Mouse (Mus musculus) bone marrow macrophage, adult 2 months (primary cell): ENCODE data around the gene Rps8. TPM values are rescaled to one million over a fixed set of nuclear protein-coding genes. Genes with fewer than 3 reads are reported as not detected.

Experiments used
- H3K27ac ChIP-seq: 2 replicates; pipeline ENCODE4 v1.5.1; 2012; ENCODE audit warnings: low read depth, low read length; ENCODE audit not compliant: insufficient read depth
- H3K4me1 ChIP-seq: 2 replicates; pipeline ENCODE4 v1.6.1; 2012; ENCODE audit warnings: low read length; ENCODE audit not compliant: control insufficient read depth, insufficient read depth
- H3K4me3 ChIP-seq: 2 replicates; pipeline ENCODE4 v1.5.1; 2012; ENCODE audit warnings: mild to moderate bottlenecking, low read length, moderate library complexity; ENCODE audit not compliant: insufficient read depth
- POLR2A ChIP-seq: IDR thresholded peaks from 2 replicates; pipeline ENCODE4 v1.6.1; 2012; ENCODE audit warnings: mild to moderate bottlenecking, low read depth, low read length, borderline replicate concordance
- polyA plus RNA-seq: library from polyadenylated mRNA; stranded (reverse); fragments of >200 nt; gene quantifications from 2 replicates; pipeline ENCODE4 v1.2.4, GENCODE M21; 2012; ENCODE audit not compliant: missing spikeins, insufficient read depth, insufficient read length

The Rps8 gene
- polyA plus RNA-seq, 1 experiment, result 1,158 TPM

DNA sequence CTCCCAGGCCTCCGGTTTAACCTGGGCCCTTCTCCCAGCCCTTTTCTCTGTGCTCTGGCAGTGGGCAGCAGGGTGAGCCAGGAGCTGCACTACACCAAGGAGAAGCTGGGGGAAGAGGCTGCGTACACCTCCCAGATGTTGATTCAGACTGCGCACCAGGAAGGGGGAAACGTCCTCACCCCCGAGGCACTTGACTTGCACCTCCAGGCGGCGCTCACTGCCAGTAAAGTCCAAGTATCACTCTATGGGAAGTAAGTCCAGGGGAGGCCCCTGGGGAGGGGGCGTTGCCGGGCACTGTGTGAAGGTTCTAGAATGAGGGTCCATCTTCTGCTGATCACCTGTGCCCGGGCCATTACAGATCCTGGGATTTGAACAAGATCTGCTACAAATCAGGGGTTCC, 51.4 kb downstream of the Rps8 start:
- Histone ChIP-seq H3K4me1 (peaks cover 4% of the 10 kb centered on the region; the same call in 1 of the 2 replicates), H3K27ac (no peak overlapping the region), H3K4me3 (no peak overlapping the region)
- TF ChIP-seq POLR2A, result no peak

Other genes with a start within 250 kb of the Rps8 start
- gene Urod, start 161.8 kb downstream of the Rps8 start, polyA plus RNA-seq, result 45.5 and 56.5 TPM in 2 replicates
- gene Hectd3, start 160.9 kb downstream of the Rps8 start, polyA plus RNA-seq, result 24.5 and 26.8 TPM in 2 replicates
- gene Eif2b3, start 136.8 kb downstream of the Rps8 start, polyA plus RNA-seq, result 8.1 and 8.5 TPM in 2 replicates
- gene Ptch2, start 60.2 kb downstream of the Rps8 start, polyA plus RNA-seq, result not detected in 2 replicates
- 4.3 and 4.8 TPM in 2 replicates for gene Btbd19, start 30.5 kb downstream of the Rps8 start, polyA plus RNA-seq
- 2.2 and 4.4 TPM in 2 replicates for gene Tctex1d4, start 29.4 kb downstream of the Rps8 start, polyA plus RNA-seq
- gene Plk3, start 22.3 kb downstream of the Rps8 start, polyA plus RNA-seq, result 2.9 and 3.3 TPM in 2 replicates
- 17.2 and 20.5 TPM in 2 replicates for gene Kif2c, start 26.4 kb upstream of the Rps8 start, polyA plus RNA-seq
- gene Tmem53, start 95.7 kb upstream of the Rps8 start, polyA plus RNA-seq, result not detected in 2 replicates
- gene Armh1, start 95.9 kb upstream of the Rps8 start, polyA plus RNA-seq, result not detected in 2 replicates